Mouse (Mus musculus) olfactory bulb, adult 2 months (tissue): ENCODE results near the gene Galnt7.

Experiments used
- CTCF ChIP-seq: fragments of 200-500 bp; IDR thresholded peaks from 2 replicates; pipeline ENCODE4 v1.5.1; 2012; ENCODE audit warnings: low read depth, mild to moderate bottlenecking, low read length, moderate library complexity; ENCODE audit not compliant: insufficient read depth
- POLR2A ChIP-seq: fragments of 200-500 bp; IDR thresholded peaks from 2 replicates; pipeline ENCODE4 v1.6.1; 2012; ENCODE audit warnings: mild to moderate bottlenecking, low read depth, low read length, moderate library complexity; ENCODE audit not compliant: insufficient read depth

DNA sequence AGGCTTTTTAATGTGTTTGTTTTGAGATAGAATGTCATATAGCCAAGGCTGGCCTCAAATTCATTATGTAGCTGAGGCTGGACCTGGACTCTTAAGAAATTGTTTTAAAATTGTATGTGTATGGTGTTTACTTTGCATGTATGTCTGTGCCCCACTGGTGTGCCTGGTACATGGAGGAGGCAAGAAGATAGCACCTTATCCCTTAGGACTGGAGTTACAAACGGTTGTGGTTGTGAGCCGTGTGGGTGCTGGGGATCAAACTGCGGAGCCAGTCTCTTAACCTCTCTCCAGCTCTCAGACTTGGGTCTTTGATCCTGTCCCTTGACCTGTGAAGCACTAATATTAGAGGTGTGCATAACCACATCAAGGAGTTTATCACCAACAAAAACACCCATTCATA is 106.0 kb downstream of the Galnt7 start:
- TF ChIP-seq CTCF = no peak
- TF ChIP-seq POLR2A = no peak
